Mouse (Mus musculus) heart, embryonic 14.5 days (tissue): Measurements from ENCODE around the gene Cops2. TPM values are rescaled to one million over a fixed set of nuclear protein-coding genes. Genes with fewer than 3 reads are reported as not detected.

Experiments
- ATAC-seq: fragments of 200-750 bp; cut with Nextera tagmentation; 2 replicates; pipeline ENCODE4 v1.8.0; 2017; ENCODE audit warnings: low read depth, moderate TSS enrichment; ENCODE audit not compliant: insufficient number of reproducible peaks, insufficient read depth, low FRiP score
- H3K27ac ChIP-seq, 2 experiments: fragments of 200-500 bp in 1 of 2; fragments of 300-500 bp in 1 of 2; sonication (generic) in 1 of 2; replicated peaks in 1 of 2; 2 replicates each; pipeline ENCODE4 v1.5.1; 2012 to 2014; ENCODE audit warnings: low read depth in 2 of 2, low read length in 2 of 2, control low read depth in 1 of 2, mild to moderate bottlenecking in 1 of 2, mixed read lengths in 1 of 2; ENCODE audit not compliant: control insufficient read depth in 1 of 2, insufficient read depth in 1 of 2
- H3K27me3 ChIP-seq: fragments of 300-500 bp; sonication (generic); 2 replicates; pipeline ENCODE4 v1.6.1; 2014; ENCODE audit warnings: mild to moderate bottlenecking, low read length, control low read depth; ENCODE audit not compliant: control insufficient read depth, insufficient read depth
- H3K36me3 ChIP-seq: fragments of 300-500 bp; sonication (generic); 2 replicates; pipeline ENCODE4 v1.6.1; 2014; ENCODE audit warnings: mild to moderate bottlenecking, control low read depth, low read length, mixed read lengths; ENCODE audit not compliant: control insufficient read depth, insufficient read depth
- H3K4me1 ChIP-seq, 2 experiments: fragments of 200-500 bp in 1 of 2; fragments of 300-500 bp in 1 of 2; sonication (generic) in 1 of 2; 2 replicates each; pipeline ENCODE4 v1.6.1; 2012 to 2014; ENCODE audit warnings: low read length in 2 of 2, control low read depth in 1 of 2, mixed read lengths in 1 of 2; ENCODE audit not compliant: control insufficient read depth in 2 of 2, insufficient read depth in 2 of 2
- H3K4me2 ChIP-seq: fragments of 300-500 bp; sonication (generic); 2 replicates; pipeline ENCODE4 v1.6.1; 2014; ENCODE audit warnings: mild to moderate bottlenecking, low read length
- H3K4me3 ChIP-seq, 2 experiments: fragments of 200-500 bp in 1 of 2; fragments of 300-500 bp in 1 of 2; sonication (generic) in 1 of 2; 2 replicates each; pipeline ENCODE4 v1.5.1; 2012 to 2014; ENCODE audit warnings: low read length in 2 of 2, mild to moderate bottlenecking in 2 of 2, control low read depth in 1 of 2, low read depth in 1 of 2, moderate library complexity in 1 of 2; ENCODE audit not compliant: control insufficient read depth in 1 of 2, insufficient read depth in 1 of 2
- H3K9ac ChIP-seq: fragments of 300-500 bp; sonication (generic); 2 replicates; pipeline ENCODE4 v1.6.1; 2014; ENCODE audit warnings: mild to moderate bottlenecking, low read length
- H3K9me3 ChIP-seq: fragments of 300-500 bp; sonication (generic); 2 replicates; pipeline ENCODE4 v1.6.1; 2016; ENCODE audit warnings: low read length, control low read depth; ENCODE audit not compliant: control insufficient read depth
- WGBS: fragments of 180-500 bp; shearing (Covaris S2); extraction: QIAGEN DNeasy Blood & Tissue Kit; methylation state at CpG from one replicate; pipeline ENCODE4 v1.1.7; 2014; 5-methylcytosine and 5-hydroxymethylcytosine counted together
- polyA plus RNA-seq: library from polyadenylated mRNA; unstranded; fragments of >200 nt; fragmentation: Nextera tagmentation; extraction: Ambion mirVana; gene quantifications from 2 replicates; pipeline ENCODE4 v1.2.1, GENCODE M21; 2014

Cops2 gene
- polyA plus RNA-seq, 1 experiment from 2014 or later, result 71.0 TPM

GRCm38 (mm10) chr2:125863799-125864198, 4.9 kb upstream of the Cops2 start:
- H3K36me3 ChIP-seq, result 0 out of 2 replicates have a peak, but pooled peaks cover 3% of the 10 kb centered on the region
- H3K27ac ChIP-seq, result no peak overlapping the region
- H3K27me3 ChIP-seq, result no peaks in the 10 kb centered on the region
- no peak overlapping the region for H3K4me2 ChIP-seq
- 64% methylated on average over 3 of the region's 3 CpGs for WGBS
- no peak overlapping the region for H3K9ac ChIP-seq
- no peak overlapping the region for H3K4me3 ChIP-seq
- peaks cover 0 to 7% of the 10 kb centered on the region in 2 experiments; a peak in 2 of 4 replicates for H3K4me1 ChIP-seq
- ATAC-seq, result no peak
- no peaks in the 10 kb centered on the region for H3K9me3 ChIP-seq

- peaks cover 0 to 9% of the 10 kb centered on the region in 2 experiments; a peak in 3 of 4 replicates for H3K4me1 ChIP-seq
- ATAC-seq, result no peak
- H3K4me3 ChIP-seq, result peak overlapping the region in 1 of 2 experiments; percentile 80; a peak in 2 of 4 replicates
- no peaks in the 10 kb centered on the region for H3K36me3 ChIP-seq
- no peaks in the 10 kb centered on the region for H3K27me3 ChIP-seq
- peak overlapping the region; percentile 64 for H3K4me2 ChIP-seq
- no peaks in the 10 kb centered on the region for H3K9me3 ChIP-seq
- WGBS, result 39% methylated on average over 3 of the region's 3 CpGs
- peak overlapping the region; percentile 84 for H3K9ac ChIP-seq
- H3K27ac ChIP-seq, result no peak overlapping the region
These were observed 1.2 kb downstream of the Cops2 start for GRCm38 (mm10) chr2:125857707-125858106.

DNA sequence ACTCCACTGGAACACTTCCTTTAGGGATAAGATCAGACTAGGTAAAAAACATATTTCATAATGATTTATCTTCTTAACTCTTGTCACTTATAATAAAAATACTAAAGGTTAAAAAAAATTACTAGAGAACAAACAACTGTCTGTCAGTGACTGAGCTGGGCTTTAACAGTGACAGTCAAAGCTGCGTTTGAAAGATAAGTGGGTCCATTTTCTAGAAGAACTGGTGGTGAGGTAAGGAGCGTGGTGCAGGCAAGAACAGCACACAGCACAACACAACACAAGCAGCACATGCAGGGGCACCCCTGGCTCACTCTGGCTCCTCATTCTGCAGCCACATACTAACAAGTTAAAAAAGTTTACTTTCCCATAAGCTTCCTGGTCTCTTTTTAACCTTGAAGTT, 7.7 kb downstream of the Cops2 start:
- Histone ChIP-seq H3K4me2 (no peak overlapping the region), H3K4me3 (no peak overlapping the region), H3K9ac (0 out of 2 replicates have a peak overlapping the region, but pooled peaks have one; percentile 21), H3K36me3 (peaks cover 36% of the 10 kb centered on the region), H3K27ac (no peak overlapping the region), H3K9me3 (no peaks in the 10 kb centered on the region), H3K27me3 (no peaks in the 10 kb centered on the region), H3K4me1 (peaks cover 0 to 2% of the 10 kb centered on the region in 2 experiments; a peak in 1 of 4 replicates)
- no peak for ATAC-seq
- WGBS, result 52% methylated on average over 2 of the region's 2 CpGs

DNA sequence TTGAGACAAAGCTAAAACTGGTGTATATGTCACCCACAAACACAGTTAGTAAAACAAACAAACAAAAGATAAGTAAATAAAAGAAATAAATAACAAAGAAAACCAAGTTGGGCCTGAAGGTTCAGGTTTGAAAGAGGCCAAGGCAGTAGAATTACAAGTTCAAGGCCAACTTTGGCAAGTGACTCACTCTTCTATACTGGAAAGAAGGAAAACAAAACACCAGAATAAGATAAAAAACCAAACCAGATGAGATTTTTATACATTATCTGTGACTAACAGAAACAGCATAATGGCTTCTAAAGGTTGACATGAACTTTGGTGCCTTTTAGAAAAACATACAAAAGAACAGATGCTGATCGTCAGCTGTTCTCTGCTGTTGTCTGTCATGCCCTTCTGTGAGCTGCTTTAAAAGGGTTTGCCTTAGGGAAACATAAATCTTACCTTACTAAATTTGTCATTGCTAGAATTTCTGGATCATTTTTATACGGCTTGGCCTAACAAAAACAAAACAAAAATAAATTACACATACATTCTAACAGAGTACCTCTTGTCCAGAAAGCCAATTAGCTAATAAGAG, 20.1 kb downstream of the Cops2 start:
- no peak overlapping the region for H3K4me2 ChIP-seq
- 75% methylated on average over 2 of the region's 2 CpGs for WGBS
- H3K36me3 ChIP-seq, result peaks cover 87% of the 10 kb centered on the region
- H3K9me3 ChIP-seq, result no peaks in the 10 kb centered on the region
- H3K27ac ChIP-seq, result no peak overlapping the region
- no peak overlapping the region for H3K9ac ChIP-seq
- H3K4me1 ChIP-seq, result no peaks in the 10 kb centered on the region
- no peak for ATAC-seq
- H3K4me3 ChIP-seq, result no peak overlapping the region
- H3K27me3 ChIP-seq, result no peaks in the 10 kb centered on the region

DNA sequence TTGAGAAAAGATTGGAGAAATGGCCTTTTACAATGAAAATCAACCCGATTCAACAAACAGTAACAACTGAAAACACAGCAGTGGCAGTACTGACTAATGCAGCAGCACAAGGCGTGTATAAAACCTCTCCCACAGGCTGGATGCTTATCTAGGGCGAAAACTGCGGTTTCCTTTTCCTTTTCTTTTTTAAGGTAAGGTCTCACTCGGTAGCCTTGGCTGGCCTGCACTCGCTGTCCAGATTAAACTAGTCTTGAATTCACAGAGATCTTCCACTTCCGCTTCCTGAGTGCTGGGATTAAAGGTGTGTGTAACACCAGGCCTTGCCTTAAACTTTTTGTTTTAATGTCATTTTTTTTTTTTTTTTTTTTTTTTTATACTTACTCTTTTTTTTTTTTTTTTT, 20.8 kb downstream of the Cops2 start:
- H3K4me1 ChIP-seq, result no peaks in the 10 kb centered on the region
- WGBS, result 92% methylated on average over 7 of the region's 7 CpGs
- H3K27me3 ChIP-seq, result no peaks in the 10 kb centered on the region
- H3K9me3 ChIP-seq, result no peaks in the 10 kb centered on the region
- no peak for ATAC-seq
- H3K4me2 ChIP-seq, result no peak overlapping the region
- H3K27ac ChIP-seq, result no peak overlapping the region
- peaks cover 87% of the 10 kb centered on the region for H3K36me3 ChIP-seq
- H3K9ac ChIP-seq, result no peak overlapping the region
- no peak overlapping the region for H3K4me3 ChIP-seq

GRCm38 (mm10) chr2:125829924-125830323, 29.0 kb downstream of the Cops2 start:
- 98% methylated on average over 2 of the region's 2 CpGs for WGBS
- Histone ChIP-seq H3K9me3 (no peaks in the 10 kb centered on the region), H3K9ac (no peak overlapping the region), H3K27ac (no peak overlapping the region), H3K4me1 (no peaks in the 10 kb centered on the region), H3K36me3 (peaks cover 71% of the 10 kb centered on the region), H3K4me3 (no peak overlapping the region), H3K4me2 (no peak overlapping the region), H3K27me3 (no peaks in the 10 kb centered on the region)
- no peak for ATAC-seq

DNA sequence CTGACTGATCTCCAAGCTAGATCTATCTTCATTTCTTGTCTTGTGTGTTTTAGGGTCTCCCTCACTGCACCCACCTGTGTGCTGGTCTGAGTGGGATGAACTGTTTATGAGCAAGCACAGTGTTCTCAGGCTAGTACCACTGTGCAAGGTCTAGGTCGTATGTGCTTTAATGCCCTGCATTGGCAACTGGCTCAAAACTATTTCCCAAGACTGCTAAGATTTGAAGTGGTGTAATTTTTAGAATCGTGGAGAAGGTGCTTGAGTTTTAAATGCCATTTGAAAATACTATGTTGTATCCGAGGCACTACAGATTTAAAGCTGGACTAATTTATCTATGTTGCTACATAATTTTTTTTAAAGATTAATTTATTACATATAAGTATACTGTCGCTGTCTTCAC, 31.0 kb downstream of the Cops2 start:
- H3K36me3 ChIP-seq, result peaks cover 51% of the 10 kb centered on the region
- H3K4me2 ChIP-seq, result no peak overlapping the region
- no peak overlapping the region for H3K4me3 ChIP-seq
- no peak overlapping the region for H3K9ac ChIP-seq
- 73% methylated on average over 4 of the region's 4 CpGs for WGBS
- no peaks in the 10 kb centered on the region for H3K9me3 ChIP-seq
- H3K4me1 ChIP-seq, result no peaks in the 10 kb centered on the region
- H3K27ac ChIP-seq, result no peak overlapping the region
- no peaks in the 10 kb centered on the region for H3K27me3 ChIP-seq
- no peak for ATAC-seq

DNA sequence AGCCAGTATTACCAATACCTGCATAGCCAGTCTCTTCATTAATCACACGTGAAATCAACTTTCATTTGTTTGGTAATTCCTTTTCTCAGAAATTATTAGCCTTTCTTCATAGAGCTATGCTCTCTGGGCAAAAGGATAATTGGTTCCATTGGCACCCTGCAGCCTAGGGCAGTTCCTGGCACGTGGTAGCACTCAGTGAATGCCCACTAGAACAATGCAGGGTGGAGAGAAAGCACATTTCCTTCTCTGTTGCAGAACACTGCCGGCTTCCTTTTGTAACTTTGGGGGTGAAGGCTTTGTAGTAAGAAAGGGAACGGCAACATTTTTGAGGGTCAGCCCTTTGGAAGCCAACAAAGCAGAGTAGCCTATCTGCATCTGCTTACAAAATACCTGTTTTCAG, 32.7 kb downstream of the Cops2 start:
- peaks cover 35% of the 10 kb centered on the region for H3K36me3 ChIP-seq
- no peaks in the 10 kb centered on the region for H3K9me3 ChIP-seq
- no peak overlapping the region for H3K4me3 ChIP-seq
- no peaks in the 10 kb centered on the region for H3K27me3 ChIP-seq
- no peak for ATAC-seq
- no peak overlapping the region for H3K27ac ChIP-seq
- no peaks in the 10 kb centered on the region for H3K4me1 ChIP-seq
- 79% methylated on average over 4 of the region's 4 CpGs for WGBS
- H3K9ac ChIP-seq, result no peak overlapping the region
- no peak overlapping the region for H3K4me2 ChIP-seq
